Mouse (Mus musculus) hindbrain, postnatal 0 days (tissue): ENCODE measurements around the gene Gm11595. TPM values are rescaled to one million over a fixed set of nuclear protein-coding genes. Genes with fewer than 3 reads are reported as not detected.
"Not testable (repeated sequence)": the region's sequence is repeated elsewhere in the genome, so short reads cannot be mapped to it uniquely, and the experiment has no call there.

Source experiments
- ATAC-seq: fragments of 200-750 bp; cut with Nextera tagmentation; 2 replicates; pipeline ENCODE4 v1.8.0; 2017; ENCODE audit warnings: mild to moderate bottlenecking, moderate TSS enrichment, moderate library complexity
- DNase-seq: peaks from one replicate; pipeline ENCODE4 v3.0.0-alpha.2; 2015; ENCODE audit warnings: low spot score
- H3K27ac ChIP-seq: fragments of 300-500 bp; sonication (generic); 2 replicates; pipeline ENCODE4 v1.5.1; 2014; ENCODE audit warnings: mild to moderate bottlenecking
- H3K27me3 ChIP-seq: fragments of 300-500 bp; sonication (generic); 2 replicates; pipeline ENCODE4 v1.6.1; 2014; ENCODE audit warnings: low read length, mixed read lengths; ENCODE audit not compliant: insufficient read depth
- H3K36me3 ChIP-seq: fragments of 300-500 bp; sonication (generic); 2 replicates; pipeline ENCODE4 v1.6.1; 2014; ENCODE audit warnings: low read length, mixed read lengths; ENCODE audit not compliant: insufficient read depth
- H3K4me1 ChIP-seq: fragments of 300-500 bp; sonication (generic); 2 replicates; pipeline ENCODE4 v1.6.1; 2014; ENCODE audit warnings: antibody characterized with exemption, low read length, mixed read lengths; ENCODE audit not compliant: insufficient read depth
- H3K4me2 ChIP-seq: fragments of 300-500 bp; sonication (generic); 2 replicates; pipeline ENCODE4 v1.6.1; 2014; ENCODE audit warnings: low read depth, mild to moderate bottlenecking, low read length, moderate library complexity, mixed read lengths
- H3K4me3 ChIP-seq: fragments of 300-500 bp; sonication (generic); 2 replicates; pipeline ENCODE4 v1.5.1; 2014; ENCODE audit warnings: low read length
- H3K9ac ChIP-seq: fragments of 300-500 bp; sonication (generic); replicated peaks from 2 replicates; pipeline ENCODE4 v1.6.1; 2014; ENCODE audit warnings: mild to moderate bottlenecking, low read length, moderate library complexity, mixed read lengths
- H3K9me3 ChIP-seq: fragments of 300-500 bp; sonication (generic); 2 replicates; pipeline ENCODE4 v1.6.1; 2016; ENCODE audit warnings: low read length, mixed read lengths
- CTCF ChIP-seq: IDR thresholded peaks from 2 replicates; pipeline ENCODE4 v1.5.1; 2016; ENCODE audit warnings: antibody characterized with exemption, control low read depth, low read depth
- WGBS: fragments of 180-500 bp; shearing (Covaris S2); extraction: QIAGEN DNeasy Blood & Tissue Kit; methylation state at CpG from one replicate; pipeline ENCODE4 v1.1.7; 2014; 5-methylcytosine and 5-hydroxymethylcytosine counted together
- polyA plus RNA-seq: library from polyadenylated mRNA; unstranded; fragments of >200 nt; fragmentation: Nextera tagmentation; extraction: Ambion mirVana; gene quantifications from 2 replicates; pipeline ENCODE4 v1.2.1, GENCODE M21; 2015
- total RNA-seq: library from RNA; depleted of rRNA; stranded (reverse); fragments of >200 nt; gene quantifications from 2 replicates; pipeline ENCODE4 v1.2.3, GENCODE M21; 2014; rRNA removed

The Gm11595 gene
- not detected in 2 replicates for total RNA-seq
- polyA plus RNA-seq: not detected in 2 replicates

DNA sequence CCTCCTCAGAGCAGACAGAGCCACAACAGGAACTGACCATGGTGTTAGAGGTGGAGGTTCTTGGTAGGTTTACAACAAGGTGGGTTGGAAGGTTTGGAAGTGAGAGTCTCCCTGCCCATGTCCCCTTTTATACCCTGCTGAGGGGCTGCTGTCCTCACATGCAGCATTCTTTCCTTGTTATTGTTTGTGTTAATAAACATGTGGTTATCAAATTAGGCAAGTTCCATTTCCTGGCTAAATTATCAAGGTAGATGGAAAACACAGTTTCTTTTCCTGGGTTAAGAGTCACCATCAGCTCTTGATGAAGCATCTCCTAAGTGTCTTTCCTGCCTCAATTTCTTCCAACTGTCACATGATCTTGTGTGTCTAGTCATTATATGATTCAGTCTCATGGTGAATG, at the start of gene Gm11595:
Gene Gm11595 (minus strand): TSS at position 101 of the 400 bp plus-strand sequence.
- not testable (repeated sequence) for H3K36me3 ChIP-seq, H3K27me3 ChIP-seq, H3K9me3 ChIP-seq, H3K9ac ChIP-seq, DNase-seq, H3K4me2 ChIP-seq, H3K27ac ChIP-seq, H3K4me1 ChIP-seq, H3K4me3 ChIP-seq, ATAC-seq

- not testable (repeated sequence) for H3K4me3 ChIP-seq, H3K9me3 ChIP-seq, DNase-seq, H3K36me3 ChIP-seq, H3K27ac ChIP-seq, ATAC-seq, H3K27me3 ChIP-seq, H3K4me1 ChIP-seq, H3K4me2 ChIP-seq, H3K9ac ChIP-seq
- 95% methylated on average over 2 of the region's 2 CpGs for WGBS
These were observed 42.9 kb upstream of the Gm11595 start, which contains the start of gene Gm11564 for GRCm38 (mm10) chr11:99815566-99815965. TSS of gene Gm11564 (minus strand) at chr11:99815666.

GRCm38 (mm10) chr11:99809792-99810191, 37.1 kb upstream of the Gm11595 start, which contains the start of gene Krtap4-13:
TSS of gene Krtap4-13 (minus strand) at chr11:99809892.
- not testable (repeated sequence) for ATAC-seq, H3K4me3 ChIP-seq, H3K4me1 ChIP-seq, H3K27me3 ChIP-seq, H3K9ac ChIP-seq, H3K27ac ChIP-seq, H3K36me3 ChIP-seq, H3K9me3 ChIP-seq, H3K4me2 ChIP-seq, DNase-seq

DNA sequence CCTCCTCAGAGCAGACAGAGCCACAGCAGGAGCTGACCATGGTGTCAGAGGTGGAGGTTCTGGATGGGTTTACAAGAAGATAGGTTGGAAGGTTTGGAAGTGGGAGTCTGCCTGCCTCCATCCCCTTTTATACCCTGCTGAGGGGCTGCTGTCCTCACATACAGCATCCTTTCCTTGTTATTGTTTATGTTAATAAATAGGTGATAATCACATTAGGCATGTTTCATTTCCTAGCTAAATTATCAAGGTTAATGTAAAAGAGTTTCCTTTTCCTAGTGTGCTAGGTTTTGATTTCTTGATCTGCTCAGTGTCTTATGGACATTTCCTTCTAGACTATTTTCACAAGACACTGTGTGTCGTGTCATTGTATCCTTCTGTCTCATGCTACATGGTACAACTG, 31.6 kb upstream of the Gm11595 start, which contains the start of gene Gm11554:
Gene Gm11554 (minus strand): TSS at position 101 of the 400 bp plus-strand sequence.
- not testable (repeated sequence) for H3K4me2 ChIP-seq, H3K4me1 ChIP-seq, DNase-seq, H3K27me3 ChIP-seq, H3K36me3 ChIP-seq, H3K9ac ChIP-seq, ATAC-seq, H3K9me3 ChIP-seq, H3K4me3 ChIP-seq, H3K27ac ChIP-seq
- no CpG with 5 or more reads among the region's 1 CpGs for WGBS

GRCm38 (mm10) chr11:99798832-99799231, 26.1 kb upstream of the Gm11595 start, which contains the start of gene Gm11569:
TSS of gene Gm11569 (minus strand) at chr11:99798932.
- H3K4me2 ChIP-seq, H3K27ac ChIP-seq: not testable (repeated sequence)
- no CpG with 5 or more reads among the region's 1 CpGs for WGBS

DNA sequence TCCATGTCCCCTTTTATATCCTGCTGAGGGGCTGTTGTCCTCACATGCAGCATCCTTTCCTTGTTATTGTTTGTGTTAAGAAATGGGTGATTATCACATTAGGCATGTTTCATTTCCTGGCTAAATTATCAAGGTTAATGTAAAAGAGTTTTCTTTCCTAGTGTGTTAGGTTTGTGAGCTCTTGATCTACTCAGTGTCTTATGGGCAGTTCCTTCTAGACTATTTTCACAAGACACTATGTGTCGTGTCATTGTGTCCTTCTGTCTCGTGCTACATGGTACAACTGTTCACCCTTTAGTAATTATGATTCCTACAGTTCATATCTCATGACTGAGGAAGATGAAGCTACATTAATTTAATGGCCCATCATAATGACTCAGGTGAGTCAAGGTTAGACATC, 20.7 kb upstream of the Gm11595 start, which contains the start of gene Gm11596:
Gene Gm11596 (minus strand): TSS at position 101 of the 400 bp plus-strand sequence.
- Histone ChIP-seq H3K4me3 (no peak within 1 kb of the TSS), H3K4me1 (no peaks in the 10 kb centered on the region), H3K9ac (no peak within 1 kb of the TSS), H3K36me3 (no peaks in the 10 kb centered on the region), H3K27me3 (no peaks in the 10 kb centered on the region), H3K4me2 (no peak within 1 kb of the TSS), H3K27ac (no peak within 1 kb of the TSS), H3K9me3 (no peaks in the 10 kb centered on the region)
- ATAC-seq (no peak), DNase-seq (no peak)
- 90% methylated on average over 2 of the region's 2 CpGs for WGBS
- TF ChIP-seq CTCF: no peak

More at GRCm38 (mm10) chr11:99798832-99799231, 26.1 kb upstream of the Gm11595 start, which contains the start of gene Gm11569:
- not testable (repeated sequence) for H3K9ac ChIP-seq, H3K27me3 ChIP-seq, H3K4me1 ChIP-seq, DNase-seq, H3K36me3 ChIP-seq, H3K9me3 ChIP-seq, ATAC-seq, H3K4me3 ChIP-seq

DNA sequence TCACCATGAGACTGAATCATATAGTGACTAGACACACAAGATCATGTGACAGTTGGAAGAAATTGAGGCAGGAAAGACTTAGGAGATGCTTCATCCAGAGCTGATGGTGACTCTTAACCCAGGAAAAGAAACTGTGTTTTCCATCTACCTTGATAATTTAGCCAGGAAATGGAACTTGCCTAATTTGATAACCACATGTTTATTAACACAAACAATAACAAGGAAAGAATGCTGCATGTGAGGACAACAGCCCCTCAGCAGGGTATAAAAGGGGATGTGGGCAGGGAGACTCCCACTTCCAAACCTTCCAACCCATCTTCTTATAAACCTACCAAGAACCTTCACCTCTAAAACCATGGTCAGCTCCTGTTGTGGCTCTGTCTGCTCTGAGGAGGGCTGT, 12.2 kb upstream of the Gm11595 start, which contains the start of gene Krtap4-9:
Gene Krtap4-9 (plus strand): TSS at position 301 of the 400 bp plus-strand sequence.
- ATAC-seq, DNase-seq, H3K4me3 ChIP-seq, H3K4me1 ChIP-seq, H3K36me3 ChIP-seq, H3K9me3 ChIP-seq, H3K4me2 ChIP-seq, H3K27me3 ChIP-seq, H3K27ac ChIP-seq, H3K9ac ChIP-seq: not testable (repeated sequence)
